ENCODE assay signal across 8 mouse cellular contexts in genomic region chr10:111516172-111516588, GRCm38 (mm10). TPM values are rescaled to one million over a fixed set of nuclear protein-coding genes. Genes with fewer than 3 reads are reported as not detected.
DNase-seq lines count a peak whose midpoint lies in the region; TF ChIP-seq lines count a peak whose summit lies in the region.

No protein-coding gene starts in this region.

- H3K36me3 ChIP-seq in embryonic facial prominence, embryonic 10.5 days (replicated peaks): no peaks in the 10 kb centered on the region
- no peaks in the 10 kb centered on the region for H3K36me3 ChIP-seq in liver, adult 2 months (ENCODE audit: control insufficient read depth, insufficient read depth, low read length)
- no peaks in the 10 kb centered on the region for H3K36me3 ChIP-seq in small intestine, adult 2 months (ENCODE audit: control insufficient read depth, insufficient read depth, low read length)

- H3K79me2 ChIP-seq in liver, adult 2 months (ENCODE audit: control insufficient read depth, insufficient read depth, low read length): no peaks in the 10 kb centered on the region

- no peak for TF ChIP-seq CTCF in liver, adult 2 months (IDR thresholded peaks at IDR 0.05; ENCODE audit: low read depth, low read length)
- TF ChIP-seq CTCF in small intestine, adult 2 months (IDR thresholded peaks at IDR 0.05; ENCODE audit: extremely low read depth, insufficient read length, insufficient replicate concordance, low read depth, low read length): no peak

- H3K9me3 ChIP-seq in embryonic facial prominence, embryonic 10.5 days: no peaks in the 10 kb centered on the region

- no peak for TF ChIP-seq POLR2A in liver, adult 2 months (IDR thresholded peaks at IDR 0.05; ENCODE audit: extremely low read depth, insufficient read depth, low read length)
- no peak for TF ChIP-seq POLR2A in small intestine, adult 2 months (IDR thresholded peaks at IDR 0.05; ENCODE audit: low read depth, low read length)

- 0 out of 2 replicates have a peak, but pooled peaks cover 5% of the 10 kb centered on the region for H3K27me3 ChIP-seq in embryonic facial prominence, embryonic 10.5 days (replicated peaks; ENCODE audit: low read depth, poor library complexity, severe bottlenecking)
- H3K27me3 ChIP-seq in liver, adult 2 months (ENCODE audit: control insufficient read depth, insufficient read depth, low read length): no peaks in the 10 kb centered on the region
- no peaks in the 10 kb centered on the region for H3K27me3 ChIP-seq in small intestine, adult 2 months (ENCODE audit: control insufficient read depth, insufficient read depth, low read length)

- intact Hi-C loops in heart, postnatal 14 days (cut with DNase I): no loop called here

- H3K4me3 ChIP-seq in embryonic facial prominence, embryonic 10.5 days: no peak overlapping the region
- peak overlapping the region; percentile 17; the same call in 1 of the 2 replicates for H3K4me3 ChIP-seq in liver, adult 2 months (ENCODE audit: insufficient read depth, low read depth, low read length)
- peak overlapping the region; percentile 23 for H3K4me3 ChIP-seq in small intestine, adult 2 months (ENCODE audit: low read depth, low read length)

- peak overlapping the region; percentile 7; the same call in 1 of the 2 replicates for H3K9ac ChIP-seq in liver, adult 2 months (ENCODE audit: low read depth, low read length)

- H3K4me1 ChIP-seq in embryonic facial prominence, embryonic 10.5 days: peaks cover 44% of the 10 kb centered on the region
- H3K4me1 ChIP-seq in liver, adult 2 months (ENCODE audit: control insufficient read depth, insufficient read depth, low read length): peaks cover 5% of the 10 kb centered on the region
- H3K4me1 ChIP-seq in small intestine, adult 2 months (ENCODE audit: control insufficient read depth, insufficient read depth, insufficient read length, low read length): peaks cover 11% of the 10 kb centered on the region; the same call in 1 of the 2 replicates

- H3K27ac ChIP-seq in embryonic facial prominence, embryonic 10.5 days (replicated peaks): peak overlapping the region; percentile 52
- H3K27ac ChIP-seq in liver, adult 2 months (replicated peaks; ENCODE audit: insufficient read depth, low read depth, low read length): peak overlapping the region; percentile 18; the same call in 1 of the 2 replicates
- 0 out of 2 replicates have a peak overlapping the region, but pooled peaks have one; percentile 14 for H3K27ac ChIP-seq in small intestine, adult 2 months (ENCODE audit: insufficient read depth, low read depth, low read length)

- peak; percentile 89 for DNase-seq in NIH3T3 (ENCODE audit: low read depth)
- DNase-seq in embryonic facial prominence, embryonic 10.5 days (ENCODE audit: low spot score): no peak
- DNase-seq in heart, postnatal 14 days: peak; percentile 46 to 48
- peak; percentile 73 for DNase-seq in liver, adult 2 months (ENCODE audit: extremely low read depth, low read depth, low spot score)
- no peak for DNase-seq in layer of hippocampus, adult 18-20 months (ENCODE audit: low spot score in 2 of 2)
- DNase-seq in layer of hippocampus, postnatal 14 days (ENCODE audit: low spot score in 2 of 2): no peak
- DNase-seq in layer of hippocampus, postnatal 25 days (ENCODE audit: extremely low spot score in 1 of 2, low spot score in 1 of 2): no peak

- 57% methylated on average over 13 of the region's 13 CpGs for WGBS in embryonic facial prominence, embryonic 10.5 days
- WGBS in liver, adult 2 months: 17% methylated on average over 13 of the region's 13 CpGs
- 3% methylated on average over 13 of the region's 13 CpGs for WGBS in small intestine, adult 2 months

RNA-seq across cellular contexts. Expression of gene Phlda1, which starts 10.1 kb away (rescaled TPM):
- polyA plus RNA-seq in embryonic facial prominence, embryonic 10.5 days (2016; fragmentation: Nextera tagmentation; extraction: Ambion mirVana): 34.0 and 38.4 TPM in 2 replicates
- 10 to 100 TPM; 20.3 to 22.3 TPM for total RNA-seq in heart, postnatal 14 days (2021)
- 11.2 and 11.5 TPM in 2 replicates for total RNA-seq in liver, adult 2 months (2014; rRNA removed)
- polyA plus RNA-seq in liver, adult 2 months (2012; rRNA removed): 30.2 and 51.0 TPM in 2 replicates
- polyA plus RNA-seq in small intestine, adult 2 months (2012; rRNA removed): 27.1 and 31.8 TPM in 2 replicates
- total RNA-seq in layer of hippocampus, adult 18-20 months (2021): 10 to 100 TPM; 16.7 to 20.5 TPM
- total RNA-seq in layer of hippocampus, postnatal 14 days (2021): 10 to 100 TPM; 23.9 to 24.4 TPM
- total RNA-seq in layer of hippocampus, postnatal 25 days (2021): 10 to 100 TPM; 19.6 to 22.3 TPM

RNA-seq across cellular contexts. Expression of gene Nap1l1, which starts 43.2 kb away (rescaled TPM):
- polyA plus RNA-seq in embryonic facial prominence, embryonic 10.5 days (2016; fragmentation: Nextera tagmentation; extraction: Ambion mirVana): 367 and 371 TPM in 2 replicates
- total RNA-seq in heart, postnatal 14 days (2021): 10 to 100 TPM; 59.7 to 65.9 TPM
- total RNA-seq in liver, adult 2 months (2014; rRNA removed): 22.8 and 27.8 TPM in 2 replicates
- 3.7 TPM in 2 replicates for polyA plus RNA-seq in liver, adult 2 months (2012; rRNA removed)
- 0.77 and 0.99 TPM in 2 replicates for polyA plus RNA-seq in small intestine, adult 2 months (2012; rRNA removed)
- total RNA-seq in layer of hippocampus, adult 18-20 months (2021): 100 to 1,000 TPM; 154 to 161 TPM
- total RNA-seq in layer of hippocampus, postnatal 14 days (2021): 100 to 1,000 TPM; 164 to 177 TPM
- 100 to 1,000 TPM; 146 to 162 TPM for total RNA-seq in layer of hippocampus, postnatal 25 days (2021)

Comparison
In these comparisons a context has a peak if more than half of its experiments do, and no peak if none do; other contexts are left out.
1. DNase-seq: peak in NIH3T3 (single experiment), heart, postnatal 14 days (2 of 2) and liver, adult 2 months (single experiment); none in embryonic facial prominence, embryonic 10.5 days (single experiment), layer of hippocampus, adult 18-20 months (0 of 2), layer of hippocampus, postnatal 14 days (0 of 2) and layer of hippocampus, postnatal 25 days (0 of 2).
2. Peak in every context shown above with its lines, with median percentiles within 50 percentile points of each other: H3K27ac ChIP-seq.